Mouse (Mus musculus) intestine, embryonic 15.5 days (tissue): ENCODE data around the gene Tex29. TPM values are rescaled to one million over a fixed set of nuclear protein-coding genes. Genes with fewer than 3 reads are reported as not detected.

Source experiments
- ATAC-seq: fragments of 200-750 bp; cut with Nextera tagmentation; 2 replicates; pipeline ENCODE4 v1.8.0; 2017; ENCODE audit warnings: moderate TSS enrichment, moderate library complexity
- H3K27ac ChIP-seq: fragments of 300-500 bp; sonication (generic); 2 replicates; pipeline ENCODE4 v1.5.1; 2015; ENCODE audit warnings: mild to moderate bottlenecking, inconsistent platforms
- H3K27me3 ChIP-seq: fragments of 300-500 bp; sonication (generic); replicated peaks from 2 replicates; pipeline ENCODE4 v1.6.1; 2015; ENCODE audit warnings: inconsistent platforms
- H3K36me3 ChIP-seq: fragments of 300-500 bp; sonication (generic); 2 replicates; pipeline ENCODE4 v1.6.1; 2015; ENCODE audit warnings: inconsistent platforms
- H3K4me1 ChIP-seq: fragments of 300-500 bp; sonication (generic); replicated peaks from 2 replicates; pipeline ENCODE4 v1.6.1; 2015; ENCODE audit warnings: inconsistent platforms
- H3K4me2 ChIP-seq: fragments of 300-500 bp; sonication (generic); replicated peaks from 2 replicates; pipeline ENCODE4 v1.6.1; 2015; ENCODE audit warnings: mild to moderate bottlenecking, inconsistent platforms
- H3K4me3 ChIP-seq: fragments of 300-500 bp; sonication (generic); replicated peaks from 2 replicates; pipeline ENCODE4 v1.5.1; 2015; ENCODE audit warnings: inconsistent platforms
- H3K9ac ChIP-seq: fragments of 300-500 bp; sonication (generic); 2 replicates; pipeline ENCODE4 v1.6.1; 2015; ENCODE audit warnings: inconsistent platforms
- H3K9me3 ChIP-seq: fragments of 300-500 bp; sonication (generic); 2 replicates; pipeline ENCODE4 v1.6.1; 2016; ENCODE audit warnings: inconsistent platforms
- WGBS: fragments of 180-500 bp; shearing (Covaris S2); methylation state at CpG from one replicate; pipeline ENCODE4 v1.1.7; 2015; 5-methylcytosine and 5-hydroxymethylcytosine counted together
- polyA plus RNA-seq: library from polyadenylated mRNA; unstranded; fragments of >200 nt; fragmentation: Nextera tagmentation; extraction: Ambion mirVana; gene quantifications from 2 replicates; pipeline ENCODE4 v1.2.1, GENCODE M21; 2015

Gene Tex29
- polyA plus RNA-seq, result not detected in 2 replicates

- 0 out of 2 replicates have a peak, but pooled peaks cover 2% of the 10 kb centered on the region for H3K4me1 ChIP-seq
- no peak within 1 kb of the TSS for H3K27ac ChIP-seq
- H3K9ac ChIP-seq, result no peak within 1 kb of the TSS
- H3K36me3 ChIP-seq, result no peaks in the 10 kb centered on the region
- 81% methylated on average over 5 of the region's 5 CpGs for WGBS
- ATAC-seq, result no peak
- H3K9me3 ChIP-seq, result no peaks in the 10 kb centered on the region
- no peak within 1 kb of the TSS for H3K4me3 ChIP-seq
- no peak within 1 kb of the TSS for H3K4me2 ChIP-seq
- no peaks in the 10 kb centered on the region for H3K27me3 ChIP-seq
Measured at GRCm38 (mm10) chr8:11840174-11840573, at the start of gene Tex29. Gene Tex29 (plus strand): TSS chr8:11840474.

GRCm38 (mm10) chr8:11794956-11795355, 45.3 kb upstream of the Tex29 start:
- no peak overlapping the region for H3K4me3 ChIP-seq
- no peak overlapping the region for H3K27ac ChIP-seq
- ATAC-seq, result no peak
- peaks cover 22% of the 10 kb centered on the region; the same call in 1 of the 2 replicates for H3K36me3 ChIP-seq
- H3K4me1 ChIP-seq, result no peaks in the 10 kb centered on the region
- no peak overlapping the region for H3K9ac ChIP-seq
- H3K9me3 ChIP-seq, result no peaks in the 10 kb centered on the region
- no peaks in the 10 kb centered on the region for H3K27me3 ChIP-seq
- no peak overlapping the region for H3K4me2 ChIP-seq

- Histone ChIP-seq H3K4me1 (no peaks in the 10 kb centered on the region), H3K4me3 (no peak overlapping the region), H3K9me3 (no peaks in the 10 kb centered on the region), H3K9ac (no peak overlapping the region), H3K27me3 (no peaks in the 10 kb centered on the region), H3K4me2 (no peak overlapping the region), H3K27ac (no peak overlapping the region), H3K36me3 (peaks cover 13% of the 10 kb centered on the region; the same call in 1 of the 2 replicates)
- 79% methylated on average over 8 of the region's 8 CpGs for whole genome bisulfite sequencing
- no peak for ATAC-seq
Measured at GRCm38 (mm10) chr8:11797128-11797527, 43.1 kb upstream of the Tex29 start.

- no peak overlapping the region for H3K4me3 ChIP-seq
- H3K4me1 ChIP-seq, result no peaks in the 10 kb centered on the region
- H3K36me3 ChIP-seq, result 0 out of 2 replicates have a peak, but pooled peaks cover 8% of the 10 kb centered on the region
- whole genome bisulfite sequencing, result 80% methylated on average over 14 of the region's 14 CpGs
- no peak overlapping the region for H3K27ac ChIP-seq
- H3K9ac ChIP-seq, result no peak overlapping the region
- H3K4me2 ChIP-seq, result no peak overlapping the region
- no peak for ATAC-seq
- H3K9me3 ChIP-seq, result no peaks in the 10 kb centered on the region
- H3K27me3 ChIP-seq, result no peaks in the 10 kb centered on the region
Measured at GRCm38 (mm10) chr8:11797729-11798479, 42.4 kb upstream of the Tex29 start.

GRCm38 (mm10) chr8:11798480-11798867, 41.8 kb upstream of the Tex29 start:
- 81% methylated on average over 4 of the region's 4 CpGs for WGBS

GRCm38 (mm10) chr8:11799098-11799497, 41.2 kb upstream of the Tex29 start:
- Histone ChIP-seq H3K9ac (no peak overlapping the region), H3K4me1 (no peaks in the 10 kb centered on the region), H3K27ac (no peak overlapping the region), H3K36me3 (0 out of 2 replicates have a peak, but pooled peaks cover 8% of the 10 kb centered on the region), H3K4me2 (no peak overlapping the region), H3K4me3 (no peak overlapping the region), H3K9me3 (no peaks in the 10 kb centered on the region), H3K27me3 (no peaks in the 10 kb centered on the region)
- no peak for ATAC-seq
- 91% methylated on average over 3 of the region's 3 CpGs for whole genome bisulfite sequencing

More at GRCm38 (mm10) chr8:11798480-11798867, 41.8 kb upstream of the Tex29 start:
- Histone ChIP-seq H3K9me3 (no peaks in the 10 kb centered on the region), H3K4me1 (no peaks in the 10 kb centered on the region), H3K27ac (no peak overlapping the region), H3K36me3 (0 out of 2 replicates have a peak, but pooled peaks cover 7% of the 10 kb centered on the region), H3K27me3 (no peaks in the 10 kb centered on the region), H3K9ac (no peak overlapping the region), H3K4me3 (no peak overlapping the region), H3K4me2 (no peak overlapping the region)
- no peak for ATAC-seq

- Histone ChIP-seq H3K27ac (no peak overlapping the region), H3K27me3 (no peaks in the 10 kb centered on the region), H3K4me3 (no peak overlapping the region), H3K9ac (no peak overlapping the region), H3K4me2 (no peak overlapping the region), H3K9me3 (no peaks in the 10 kb centered on the region), H3K4me1 (no peaks in the 10 kb centered on the region), H3K36me3 (0 out of 2 replicates have a peak, but pooled peaks cover 10% of the 10 kb centered on the region)
- no peak for ATAC-seq
- WGBS, result 80% methylated on average over 7 of the region's 7 CpGs
Measured at GRCm38 (mm10) chr8:11800481-11800880, 39.8 kb upstream of the Tex29 start.

- H3K27ac ChIP-seq, result no peak overlapping the region
- ATAC-seq, result no peak
- H3K9ac ChIP-seq, result no peak overlapping the region
- H3K4me1 ChIP-seq, result 0 out of 2 replicates have a peak, but pooled peaks cover 2% of the 10 kb centered on the region
- no peak overlapping the region for H3K4me3 ChIP-seq
- 36% methylated on average over 8 of the region's 8 CpGs for WGBS
- no peaks in the 10 kb centered on the region for H3K27me3 ChIP-seq
- H3K36me3 ChIP-seq, result 0 out of 2 replicates have a peak, but pooled peaks cover 13% of the 10 kb centered on the region
- no peaks in the 10 kb centered on the region for H3K9me3 ChIP-seq
- H3K4me2 ChIP-seq, result no peak overlapping the region
Measured at GRCm38 (mm10) chr8:11801571-11801970, 38.7 kb upstream of the Tex29 start.

- Histone ChIP-seq H3K27ac (no peak overlapping the region), H3K4me2 (no peak overlapping the region), H3K36me3 (peaks cover 38% of the 10 kb centered on the region), H3K9ac (no peak overlapping the region), H3K27me3 (no peaks in the 10 kb centered on the region), H3K4me3 (no peak overlapping the region), H3K9me3 (no peaks in the 10 kb centered on the region), H3K4me1 (0 out of 2 replicates have a peak, but pooled peaks cover 2% of the 10 kb centered on the region)
- no peak for ATAC-seq
- 94% methylated on average over 4 of the region's 4 CpGs for WGBS
Measured at GRCm38 (mm10) chr8:11804914-11805313, 35.4 kb upstream of the Tex29 start.

- no peak for ATAC-seq
Measured at GRCm38 (mm10) chr8:11806252-11806651, 34.0 kb upstream of the Tex29 start.

GRCm38 (mm10) chr8:11807361-11807760, 32.9 kb upstream of the Tex29 start:
- H3K4me3 ChIP-seq, result no peak overlapping the region
- no peaks in the 10 kb centered on the region for H3K9me3 ChIP-seq
- H3K4me1 ChIP-seq, result 0 out of 2 replicates have a peak, but pooled peaks cover 2% of the 10 kb centered on the region
- peaks cover 49% of the 10 kb centered on the region for H3K36me3 ChIP-seq
- H3K9ac ChIP-seq, result no peak overlapping the region
- no peak overlapping the region for H3K4me2 ChIP-seq
- no peak for ATAC-seq
- 90% methylated on average over 3 of the region's 3 CpGs for WGBS
- no peaks in the 10 kb centered on the region for H3K27me3 ChIP-seq
- H3K27ac ChIP-seq, result no peak overlapping the region

More at GRCm38 (mm10) chr8:11806252-11806651, 34.0 kb upstream of the Tex29 start:
- H3K36me3 ChIP-seq, result peaks cover 49% of the 10 kb centered on the region
- H3K4me3 ChIP-seq, result no peak overlapping the region
- no peaks in the 10 kb centered on the region for H3K9me3 ChIP-seq
- WGBS, result 59% methylated on average over 6 of the region's 6 CpGs
- no peak overlapping the region for H3K9ac ChIP-seq
- H3K4me2 ChIP-seq, result no peak overlapping the region
- no peaks in the 10 kb centered on the region for H3K27me3 ChIP-seq
- 0 out of 2 replicates have a peak, but pooled peaks cover 2% of the 10 kb centered on the region for H3K4me1 ChIP-seq
- H3K27ac ChIP-seq, result no peak overlapping the region

GRCm38 (mm10) chr8:11808047-11808446, 32.2 kb upstream of the Tex29 start:
- H3K27me3 ChIP-seq, result no peaks in the 10 kb centered on the region
- 93% methylated on average over 5 of the region's 5 CpGs for WGBS
- peaks cover 45% of the 10 kb centered on the region for H3K36me3 ChIP-seq
- H3K4me2 ChIP-seq, result no peak overlapping the region
- no peak overlapping the region for H3K9ac ChIP-seq
- H3K4me3 ChIP-seq, result no peak overlapping the region
- H3K4me1 ChIP-seq, result 0 out of 2 replicates have a peak, but pooled peaks cover 2% of the 10 kb centered on the region
- H3K9me3 ChIP-seq, result no peaks in the 10 kb centered on the region
- ATAC-seq, result no peak
- no peak overlapping the region for H3K27ac ChIP-seq
